Mouse (Mus musculus) lung, postnatal 14 days (tissue): ENCODE data around the gene Fam111a.

ENCODE experiments used
- DNase-seq: peaks from one replicate; pipeline ENCODE4 v3.0.0; 2021

Fam111a gene

DNA sequence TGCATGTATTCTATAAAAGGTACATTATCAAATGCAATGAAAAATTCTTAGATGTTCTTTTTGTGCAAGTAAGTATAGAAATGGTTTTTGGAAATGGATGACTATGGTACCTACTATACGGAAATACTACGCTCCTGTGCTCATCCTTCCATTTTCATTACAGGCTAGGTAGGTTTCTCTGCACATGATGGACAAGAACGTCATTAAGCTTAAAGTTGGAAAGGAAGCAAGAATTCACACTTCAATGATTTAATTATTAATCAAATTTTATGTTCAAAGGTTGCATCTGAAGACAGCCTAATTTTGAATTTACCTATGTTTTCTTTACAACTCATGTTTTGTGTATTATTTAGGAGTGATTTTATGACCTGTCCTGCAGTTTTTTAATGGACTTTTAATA lies 88.7 kb downstream of the Fam111a start:
- no peak for DNase-seq

DNA sequence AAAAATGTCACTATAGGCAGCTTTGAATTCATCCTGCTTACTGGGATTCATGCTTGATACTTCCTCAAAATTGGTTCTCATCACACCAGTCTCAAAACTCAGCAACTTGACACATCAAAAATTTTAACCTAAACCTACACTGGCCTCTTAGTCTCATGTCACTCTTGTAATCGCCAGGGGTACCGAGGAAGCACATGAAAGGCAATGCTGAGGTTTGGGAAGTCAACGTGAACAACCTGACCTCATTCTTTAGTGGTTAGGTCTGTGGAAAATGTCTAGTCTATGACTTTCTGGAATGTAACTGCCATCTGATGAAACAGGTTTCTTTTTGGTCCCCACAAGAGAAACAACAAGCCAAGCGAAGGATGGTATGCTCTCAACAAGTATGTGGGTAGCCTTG lies 89.4 kb downstream of the Fam111a start:
- no peak for DNase-seq

DNA sequence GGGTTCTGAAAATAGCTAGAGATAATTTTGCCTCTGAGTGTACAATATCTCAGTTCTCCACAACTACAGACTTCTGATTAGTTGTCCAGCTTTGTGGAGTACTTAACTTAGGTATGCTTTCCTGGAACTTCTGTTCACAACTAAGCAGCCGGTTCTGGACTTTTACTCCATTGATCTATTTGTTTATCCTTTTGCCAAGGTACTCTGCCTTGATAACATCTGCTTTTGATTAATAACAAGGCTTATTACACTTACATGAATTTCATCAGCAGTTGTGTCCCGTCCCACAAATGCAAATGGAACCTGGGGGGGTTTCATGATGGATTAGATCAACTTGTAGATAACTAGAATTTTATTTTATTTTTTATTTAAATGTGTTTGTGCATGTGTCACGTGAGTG lies 91.3 kb downstream of the Fam111a start:
- no peak for DNase-seq

DNA sequence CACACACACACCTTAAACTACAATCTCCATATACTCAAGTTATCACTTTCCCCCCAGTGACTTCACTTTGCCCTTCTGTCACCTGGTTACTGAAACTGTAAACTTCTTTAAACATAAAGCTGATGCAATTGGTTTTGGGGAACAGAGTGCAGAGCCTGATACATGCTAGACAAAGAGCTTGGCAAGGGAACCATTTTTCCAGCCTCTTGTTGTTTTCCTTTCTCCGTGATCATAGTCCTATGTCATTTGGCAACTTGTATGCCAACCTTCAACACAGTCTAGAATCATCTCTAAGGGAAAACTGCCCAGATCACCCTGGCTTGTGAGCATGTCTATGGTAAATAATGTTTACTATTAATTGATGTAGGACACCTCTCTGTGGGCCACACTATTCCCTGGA lies 92.5 kb downstream of the Fam111a start:
- no peak for DNase-seq
